Mouse (Mus musculus): Measurements from ENCODE around the gene Fmo3.

GRCm38 (mm10) chr1:162957422-162957821, 26.9 kb downstream of the Fmo3 start:
- no peak for TF ChIP-seq CTCF (IDR thresholded peaks at IDR 0.05; ENCODE audit: low read depth, low read length)
- no peak for TF ChIP-seq POLR2A (IDR thresholded peaks at IDR 0.05; ENCODE audit: borderline replicate concordance, low read depth, low read length)

Measured in bone marrow macrophage, adult 2 months (primary cell).